Mouse (Mus musculus): ENCODE measurements at regions not wholly inside any gene's neighbourhood (a gene's known extent, or its start where the extent isn't known, plus 50 kb on each side); places are given as distances from the start of the nearest gene placed in this dataset.

- no peak for DNase-seq (ENCODE audit: extremely low read depth, insufficient read length, low spot score)
Observed at GRCm38 (mm10) chr4:39833634-39834033, 309.2 kb upstream of the Aco1 start.

Data from 3134 (cell line).